Mouse (Mus musculus) ovary, adult 10 weeks (tissue): Measurements from ENCODE around the gene Pin4. TPM values are rescaled to one million over a fixed set of nuclear protein-coding genes. Genes with fewer than 3 reads are reported as not detected.

Experiments
- polyA plus RNA-seq: library from polyadenylated mRNA; stranded (reverse); fragments of 350-450 nt; fragmentation: Illumina TruSeq; extraction: RNeasy Lipid Tissue Mini Kit (QIAGEN cat#74804); gene quantifications from one replicate; pipeline ENCODE4 v1.2.3, GENCODE M21; 2014

The Pin4 gene
- polyA plus RNA-seq: 117 TPM

GRCm38 (mm10) chrX:102119042-102119864, at the start of gene Pin4:
Gene Pin4, plus strand, starts transcription at chrX:102119447.

GRCm38 (mm10) chrX:102070591-102071471, 48.4 kb upstream of the Pin4 start, which contains the start of gene Rtl5:
Gene Rtl5, minus strand, starts transcription at chrX:102071304.

GRCm38 (mm10) chrX:102156618-102157422, 37.6 kb downstream of the Pin4 start, which contains the start of gene Ercc6l:
Gene Ercc6l, minus strand, starts transcription at chrX:102157091.

Other genes starting within 250 kb of the Pin4 start
- 1.1 TPM for gene Rtl5, start 48.1 kb upstream of the Pin4 start, polyA plus RNA-seq
- 10.8 TPM for gene Ercc6l, start 37.6 kb downstream of the Pin4 start, polyA plus RNA-seq
- gene Rps4x, start 69.9 kb downstream of the Pin4 start, polyA plus RNA-seq: 2,278 TPM
- not detected for gene Cited1, start 132.7 kb downstream of the Pin4 start, polyA plus RNA-seq